Mouse (Mus musculus): ENCODE measurements around the gene Kctd2.

- no peak for TF ChIP-seq CTCF (IDR thresholded peaks at IDR 0.05; ENCODE audit: control insufficient read depth, insufficient read depth, insufficient replicate concordance, low read depth, low read length)
- TF ChIP-seq POLR2A (IDR thresholded peaks at IDR 0.05; ENCODE audit: control insufficient read depth, low read depth, low read length), result no peak
Measured at GRCm38 (mm10) chr11:115435596-115436337, 15.8 kb downstream of the Kctd2 start.
